In the genomic region with DNA sequence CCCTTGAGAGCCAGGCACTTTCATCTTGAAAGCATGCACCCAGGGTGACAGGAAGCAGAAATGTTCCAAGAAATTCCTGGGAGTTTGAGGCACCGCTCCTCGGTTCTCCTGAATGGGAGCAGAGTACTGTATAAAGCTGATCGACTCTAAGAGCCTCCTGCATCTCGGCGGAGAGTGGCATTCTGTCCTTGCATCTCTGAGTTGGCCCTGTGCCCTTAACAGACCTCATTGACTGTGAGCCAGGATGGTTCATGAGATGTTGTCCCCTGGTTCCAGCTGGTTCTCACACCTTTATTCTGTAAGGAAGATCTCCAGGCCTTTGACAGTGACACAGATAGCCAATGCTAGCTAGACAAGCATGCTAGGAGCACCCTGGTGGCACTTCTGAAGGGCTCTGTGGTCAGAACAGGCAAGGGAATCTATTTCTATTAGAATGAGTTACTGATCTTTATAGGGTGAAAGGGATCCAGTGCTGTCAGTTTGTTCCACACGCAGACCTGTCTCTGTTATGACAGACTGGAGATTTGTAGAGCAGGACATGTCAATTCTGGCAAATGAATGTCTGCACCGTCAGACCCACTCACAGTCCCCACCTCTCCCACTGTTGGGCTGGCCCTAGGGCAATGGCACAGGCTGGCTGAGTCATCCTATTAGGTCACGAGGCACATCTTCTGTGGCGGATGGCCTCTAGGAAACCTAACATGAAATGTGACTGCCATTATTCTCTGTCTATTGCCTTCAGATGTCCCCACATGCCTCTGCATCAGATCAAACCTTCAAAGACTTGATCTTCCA, we compare ENCODE assay signal across 23 mouse cellular contexts. TPM values are rescaled to one million over a fixed set of nuclear protein-coding genes. Genes with fewer than 3 reads are reported as not detected.
DNase-seq lines count a peak whose midpoint lies in the region; ATAC-seq lines count a peak whose summit lies in the region.
"Had no signal": no experiment of that assay in that cellular context is flagged by ENCODE, and none has a peak within 500 bp of the region (broad histone marks: within the 10 kb centered on the region; RNA-seq: fewer than 3 reads in every experiment).

No protein-coding gene starts in this region.

- peak; percentile 58 for DNase-seq in adrenal gland, adult 2 months
- no peak for DNase-seq in adrenal gland, adult 8-10 months
- peak; percentile 31 to 32 for DNase-seq in cerebellum, postnatal 14 days
- DNase-seq in cerebellum, adult 9-11 months = no peak
- no peak for DNase-seq in midbrain, embryonic 10.5 days (ENCODE audit: low spot score)
- DNase-seq in midbrain, embryonic 14.5 days = no peak
- DNase-seq: cerebellum, postnatal 36 days; gastrocnemius, postnatal 10 days; heart, postnatal 36 days; kidney, adult 11 months; kidney, postnatal 25 days; liver; lung, adult 2 months; lung, postnatal 10 days; thymus, postnatal 4 days had no signal

- no peak overlapping the region for H3K9ac ChIP-seq in midbrain, embryonic 14.5 days (replicated peaks; ENCODE audit: low read length)
- no peak overlapping the region for H3K9ac ChIP-seq in hindbrain, embryonic 13.5 days
- H3K9ac ChIP-seq: forebrain, embryonic 13.5 days; heart, embryonic 15.5 days; liver, embryonic 14.5 days had no signal

- 0 out of 2 replicates have a peak, but pooled peaks cover 3% of the 10 kb centered on the region for H3K36me3 ChIP-seq in midbrain, embryonic 10.5 days
- H3K36me3 ChIP-seq in midbrain, embryonic 14.5 days (ENCODE audit: control insufficient read depth, insufficient read depth, low read length) = peaks cover 18% of the 10 kb centered on the region
- peaks cover 25% of the 10 kb centered on the region for H3K36me3 ChIP-seq in hindbrain, embryonic 13.5 days
- H3K36me3 ChIP-seq: heart, embryonic 10.5 days; heart, embryonic 15.5 days had no signal

- no peaks in the 10 kb centered on the region for H3K9me3 ChIP-seq in midbrain, embryonic 10.5 days (replicated peaks)
- H3K9me3 ChIP-seq in midbrain, embryonic 14.5 days (ENCODE audit: control insufficient read depth, low read length) = no peaks in the 10 kb centered on the region
- no peaks in the 10 kb centered on the region for H3K9me3 ChIP-seq in hindbrain, embryonic 13.5 days
- H3K9me3 ChIP-seq: forebrain, embryonic 13.5 days; heart, embryonic 10.5 days; heart, embryonic 15.5 days had no signal

- no peak overlapping the region for H3K4me3 ChIP-seq in midbrain, embryonic 10.5 days
- no peak overlapping the region for H3K4me3 ChIP-seq in midbrain, embryonic 14.5 days (replicated peaks; ENCODE audit: low read depth, low read length)
- no peak overlapping the region for H3K4me3 ChIP-seq in hindbrain, embryonic 13.5 days
- H3K4me3 ChIP-seq: forebrain, embryonic 13.5 days; heart, embryonic 10.5 days; heart, embryonic 15.5 days had no signal

- WGBS in midbrain, embryonic 10.5 days = 90% methylated on average over 9 of the region's 9 CpGs
- 86% methylated on average over 9 of the region's 9 CpGs for WGBS in midbrain, embryonic 14.5 days
- WGBS in hindbrain, embryonic 13.5 days = 80% methylated on average over 9 of the region's 9 CpGs

- no peaks in the 10 kb centered on the region for H3K27me3 ChIP-seq in midbrain, embryonic 10.5 days (ENCODE audit: low read depth, poor library complexity, severe bottlenecking)
- no peaks in the 10 kb centered on the region for H3K27me3 ChIP-seq in midbrain, embryonic 14.5 days (ENCODE audit: control insufficient read depth, insufficient read depth, low read length)
- no peaks in the 10 kb centered on the region for H3K27me3 ChIP-seq in hindbrain, embryonic 13.5 days
- H3K27me3 ChIP-seq: forebrain, embryonic 13.5 days; heart, embryonic 15.5 days had no signal

- peaks cover 44% of the 10 kb centered on the region for H3K4me1 ChIP-seq in midbrain, embryonic 10.5 days
- H3K4me1 ChIP-seq in midbrain, embryonic 14.5 days (ENCODE audit: control insufficient read depth, insufficient read depth, low read length) = 0 out of 2 replicates have a peak, but pooled peaks cover 4% of the 10 kb centered on the region
- H3K4me1 ChIP-seq in hindbrain, embryonic 13.5 days (replicated peaks) = peaks cover 41% of the 10 kb centered on the region
- H3K4me1 ChIP-seq: heart, embryonic 10.5 days; heart, embryonic 15.5 days had no signal

- H3K4me2 ChIP-seq in midbrain, embryonic 14.5 days (ENCODE audit: low read length) = no peak overlapping the region
- no peak overlapping the region for H3K4me2 ChIP-seq in hindbrain, embryonic 13.5 days
- H3K4me2 ChIP-seq: forebrain, embryonic 13.5 days; heart, embryonic 15.5 days had no signal

- no peak for ATAC-seq in midbrain, embryonic 14.5 days (ENCODE audit: low FRiP score, low TSS enrichment)
- ATAC-seq in hindbrain, embryonic 13.5 days (ENCODE audit: low FRiP score) = no peak
- ATAC-seq: forebrain, embryonic 13.5 days; inflammation-experienced regulatory T-cells, adult 6 months had no signal

- peak overlapping the region; percentile 4; the same call in 1 of the 2 replicates for H3K27ac ChIP-seq in midbrain, embryonic 10.5 days (replicated peaks)
- H3K27ac ChIP-seq in midbrain, embryonic 14.5 days (replicated peaks; ENCODE audit: low read depth, low read length) = no peak overlapping the region
- H3K27ac ChIP-seq in hindbrain, embryonic 13.5 days = peak overlapping the region; percentile 73
- H3K27ac ChIP-seq: forebrain, embryonic 13.5 days; heart, embryonic 10.5 days; heart, embryonic 15.5 days; liver, embryonic 14.5 days; macrophage had no signal

RNA-seq across cellular contexts. Expression of gene Lonrf2, which starts 45.3 kb away (rescaled TPM):
- total RNA-seq in adrenal gland, adult 2 months (2021) = 1 to 10 TPM; 4.6 to 7.1 TPM
- polyA plus RNA-seq in adrenal gland, adult 2 months (2012; rRNA removed) = 2.9 TPM in 2 replicates
- total RNA-seq in adrenal gland, adult 8-10 months (2022) = 10 to 100 TPM in 3 of 4 experiments, 1 to 10 TPM in 1; 9.6 to 13.5 (median 10.3) TPM
- 2.2 and 3.0 TPM in 2 replicates for polyA plus RNA-seq in midbrain, embryonic 10.5 days (2016; fragmentation: Nextera tagmentation; extraction: Ambion mirVana)
- polyA plus RNA-seq in midbrain, embryonic 14.5 days (2014; fragmentation: Nextera tagmentation; extraction: Ambion mirVana) = 21.4 and 28.1 TPM in 2 replicates
- polyA plus RNA-seq in hindbrain, embryonic 13.5 days (2015; fragmentation: Nextera tagmentation; extraction: Ambion mirVana) = 14.7 and 16.1 TPM in 2 replicates
- total RNA-seq: monocyte, adult 5-6 weeks had no signal
- polyA plus RNA-seq: inflammation-experienced regulatory T-cells, adult 6 months; macrophage had no signal

Comparison
In these comparisons a context has a peak if more than half of its experiments do, and no peak if none do; other contexts are left out.
1. DNase-seq: peak in adrenal gland, adult 2 months (single experiment) and cerebellum, postnatal 14 days (2 of 2); none in adrenal gland, adult 8-10 months (single experiment), cerebellum, adult 9-11 months (single experiment), midbrain, embryonic 10.5 days (single experiment) and midbrain, embryonic 14.5 days (single experiment).